Mouse (Mus musculus) layer of hippocampus, postnatal 36 days (tissue): Measurements from ENCODE around the gene Gm10681. TPM values are rescaled to one million over a fixed set of nuclear protein-coding genes. Genes with fewer than 3 reads are reported as not detected.
"Not testable (repeated sequence)": the region's sequence is repeated elsewhere in the genome, so short reads cannot be mapped to it uniquely, and the experiment has no call there.

ENCODE experiments used
- DNase-seq, 2 experiments: peaks; one replicate each; pipeline ENCODE4 v3.0.0; 2022
- total RNA-seq, 2 experiments: library from RNA; stranded (reverse); gene quantifications; 2 replicates each; pipeline ENCODE4 v1.2.3; 2021

Gene Gm10681
- total RNA-seq, 2 experiments from 2014 or later = not detected

DNA sequence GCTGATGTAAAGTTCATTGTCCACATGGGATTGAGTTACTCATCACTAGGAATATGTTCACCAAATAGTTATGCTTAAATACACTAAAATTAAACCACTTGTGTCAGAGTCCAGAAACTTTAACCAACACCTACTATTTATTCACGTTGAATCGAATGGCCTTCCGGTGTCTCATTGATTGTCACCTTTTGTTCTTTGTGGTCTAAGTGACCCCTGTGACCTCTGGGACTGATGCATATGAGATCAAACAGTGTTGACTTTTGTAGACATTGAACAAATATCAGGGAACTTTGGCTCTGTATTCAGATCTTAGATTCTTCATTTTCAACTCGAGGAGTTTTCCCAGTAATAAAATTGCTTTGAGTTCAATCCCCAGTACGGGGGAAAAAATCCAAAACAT lies 81.4 kb downstream of the Gm10681 start:
- DNase-seq = not testable (repeated sequence)

Other genes with a start within 250 kb of the Gm10681 start
- gene Phgdh, start 248.8 kb downstream of the Gm10681 start, total RNA-seq = 10 to 100 TPM; 69.9 to 76.2 TPM
- gene Zfp697, start 206.3 kb downstream of the Gm10681 start, total RNA-seq = 10 to 100 TPM; 27.8 to 28.2 TPM
- gene Gm4450, start 131.7 kb downstream of the Gm10681 start, total RNA-seq = not detected
- gene Hsd3b4, start 78.3 kb downstream of the Gm10681 start, total RNA-seq = not detected
- not detected for gene Hsd3b5, start 41.4 kb upstream of the Gm10681 start, total RNA-seq
- under 1 TPM in 1 of 2 experiments, not detected in 1; 0.13 TPM for gene Hsd3b2, start 135.7 kb upstream of the Gm10681 start, total RNA-seq
- gene Hsd3b3, start 174.3 kb upstream of the Gm10681 start, total RNA-seq = not detected
- gene Hsd3b6, start 225.6 kb upstream of the Gm10681 start, total RNA-seq = not detected